Mouse (Mus musculus) MEL (cell line): ENCODE measurements at regions not wholly inside any gene's neighbourhood (a gene's known extent, or its start where the extent isn't known, plus 50 kb on each side); places are given as distances from the start of the nearest gene placed in this dataset.

Source experiments
- DNase-seq: peaks from one replicate; pipeline ENCODE4 v3.0.0; 2011; ENCODE audit warnings: low read depth, low spot score
- H3K27ac ChIP-seq: 2 replicates; pipeline ENCODE4 v1.5.1; 2012; ENCODE audit warnings: low read depth, mild to moderate bottlenecking, control low read depth, low read length, moderate library complexity; ENCODE audit not compliant: control insufficient read depth
- H3K27me3 ChIP-seq, 2 experiments: fragments of 150-350 bp in 1 of 2; sonication (generic) in 1 of 2; 2 replicates each; pipeline ENCODE4 v1.6.1; 2012; ENCODE audit warnings: low read length in 2 of 2, mild to moderate bottlenecking in 2 of 2, improper control_type of control experiment in 1 of 2, moderate library complexity in 1 of 2; ENCODE audit not compliant: insufficient read depth in 2 of 2, control insufficient read depth in 1 of 2
- H3K36me3 ChIP-seq, 2 experiments: 2 replicates each; pipeline ENCODE4 v1.6.1; 2012 to 2014; ENCODE audit warnings: low read length in 2 of 2, improper control_type of control experiment in 1 of 2, inconsistent platforms in 1 of 2, mild to moderate bottlenecking in 1 of 2; ENCODE audit not compliant: insufficient read depth in 2 of 2, control insufficient read depth in 1 of 2
- H3K4me1 ChIP-seq, 2 experiments: fragments of 150-350 bp in 1 of 2; sonication (generic) in 1 of 2; 2 replicates each; pipeline ENCODE4 v1.6.1; 2012; ENCODE audit warnings: low read length in 2 of 2, improper control_type of control experiment in 1 of 2, mild to moderate bottlenecking in 1 of 2; ENCODE audit not compliant: insufficient read depth in 2 of 2, control insufficient read depth in 1 of 2
- H3K4me3 ChIP-seq, 2 experiments: fragments of 150-350 bp in 1 of 2; sonication (generic) in 1 of 2; 2 replicates each; pipeline ENCODE4 v1.5.1; 2012; ENCODE audit warnings: low read depth in 2 of 2, low read length in 2 of 2, mild to moderate bottlenecking in 2 of 2, moderate library complexity in 2 of 2, control low read depth in 1 of 2, improper control_type of control experiment in 1 of 2; ENCODE audit not compliant: control insufficient read depth in 1 of 2, insufficient read depth in 1 of 2
- H3K79me2 ChIP-seq: 2 replicates; pipeline ENCODE4 v1.6.1; 2012; ENCODE audit warnings: mild to moderate bottlenecking, low read length, moderate library complexity; ENCODE audit not compliant: control insufficient read depth, poor library complexity, insufficient read depth
- H3K9ac ChIP-seq: 2 replicates; pipeline ENCODE4 v1.6.1; 2012; ENCODE audit warnings: low read depth, mild to moderate bottlenecking, control low read depth, low read length, moderate library complexity; ENCODE audit not compliant: control insufficient read depth, poor library complexity, severe bottlenecking
- H3K9me3 ChIP-seq: fragments of 150-350 bp; sonication (generic); replicated peaks from 2 replicates; pipeline ENCODE4 v1.6.1; 2012; ENCODE audit warnings: mild to moderate bottlenecking, low read length, improper control_type of control experiment, moderate library complexity; ENCODE audit not compliant: insufficient read depth
- BHLHE40 ChIP-seq: IDR thresholded peaks from 2 replicates; pipeline ENCODE4 v1.6.1; 2012; ENCODE audit warnings: low read depth, mild to moderate bottlenecking, inconsistent platforms, low read length, improper control_type of control experiment, borderline replicate concordance
- CHD1 ChIP-seq: IDR thresholded peaks from 2 replicates; pipeline ENCODE4 v1.6.1; 2012; ENCODE audit warnings: low read depth, mild to moderate bottlenecking, inconsistent platforms, low read length, improper control_type of control experiment
- CHD2 ChIP-seq: IDR thresholded peaks from 2 replicates; pipeline ENCODE4 v1.6.1; 2011; ENCODE audit warnings: low read length, improper control_type of control experiment
- E2F4 ChIP-seq: IDR thresholded peaks from 2 replicates; pipeline ENCODE4 v1.6.1; 2011; ENCODE audit warnings: low read depth, low read length, improper control_type of control experiment, borderline replicate concordance
- ELF1 ChIP-seq: IDR thresholded peaks from 2 replicates; pipeline ENCODE4 v1.6.1; 2014; ENCODE audit warnings: low read depth, mild to moderate bottlenecking, inconsistent platforms, low read length, improper control_type of control experiment, moderate library complexity
- EP300 ChIP-seq, 2 experiments: IDR thresholded peaks; 2 replicates each; pipeline ENCODE4 v1.6.1; 2011; ENCODE audit warnings: improper control_type of control experiment in 2 of 2, low read length in 2 of 2, low read depth in 1 of 2, mild to moderate bottlenecking in 1 of 2
- ETS1 ChIP-seq: IDR thresholded peaks from 2 replicates; pipeline ENCODE4 v1.6.1; 2012; ENCODE audit warnings: low read depth, mild to moderate bottlenecking, inconsistent platforms, low read length, improper control_type of control experiment, moderate library complexity
- GABPA ChIP-seq: IDR thresholded peaks from 2 replicates; pipeline ENCODE4 v1.6.1; 2012; ENCODE audit warnings: low read depth, mild to moderate bottlenecking, inconsistent platforms, low read length, improper control_type of control experiment, moderate library complexity
- GATA1 ChIP-seq: IDR thresholded peaks from 2 replicates; pipeline ENCODE4 v1.6.1; 2011; ENCODE audit warnings: low read depth, low read length, improper control_type of control experiment
- HCFC1 ChIP-seq: IDR thresholded peaks from 2 replicates; pipeline ENCODE4 v1.6.1; 2012; ENCODE audit warnings: low read depth, mild to moderate bottlenecking, inconsistent platforms, low read length, improper control_type of control experiment, moderate library complexity
- JUND ChIP-seq: IDR thresholded peaks from 2 replicates; pipeline ENCODE4 v1.6.1; 2011; ENCODE audit warnings: low read depth, mild to moderate bottlenecking, improper control_type of control experiment, low read length
- MAZ ChIP-seq: IDR thresholded peaks from 2 replicates; pipeline ENCODE4 v1.6.1; 2012; ENCODE audit warnings: low read depth, mild to moderate bottlenecking, inconsistent platforms, low read length, improper control_type of control experiment
- MEF2A ChIP-seq: IDR thresholded peaks from 2 replicates; pipeline ENCODE4 v1.6.1; 2014; ENCODE audit warnings: low read depth, mild to moderate bottlenecking, inconsistent platforms, low read length, improper control_type of control experiment; ENCODE audit not compliant: poor library complexity, insufficient replicate concordance, severe bottlenecking; ENCODE audit errors: extremely low read depth
- MYC ChIP-seq: IDR thresholded peaks from 2 replicates; pipeline ENCODE4 v1.6.1; 2011; ENCODE audit warnings: low read depth, mild to moderate bottlenecking, low read length, improper control_type of control experiment, moderate library complexity
- NELFE ChIP-seq: IDR thresholded peaks from 2 replicates; pipeline ENCODE4 v1.6.1; 2011; ENCODE audit warnings: low read depth, low read length, improper control_type of control experiment
- POLR2AphosphoS5 ChIP-seq: IDR thresholded peaks from 2 replicates; pipeline ENCODE4 v1.6.1; 2012; ENCODE audit warnings: low read depth, borderline replicate concordance, mild to moderate bottlenecking, inconsistent platforms, low read length, moderate library complexity, mixed read lengths
- RCOR1 ChIP-seq: IDR thresholded peaks from 2 replicates; pipeline ENCODE4 v1.6.1; 2012; ENCODE audit warnings: low read depth, mild to moderate bottlenecking, inconsistent platforms, low read length, improper control_type of control experiment
- SIN3A ChIP-seq: IDR thresholded peaks from 2 replicates; pipeline ENCODE4 v1.6.1; 2012; ENCODE audit warnings: low read length, improper control_type of control experiment, inconsistent platforms
- TAL1 ChIP-seq: IDR thresholded peaks from 2 replicates; pipeline ENCODE4 v1.6.1; 2012; ENCODE audit warnings: mild to moderate bottlenecking, inconsistent platforms, low read length, moderate library complexity, mixed read lengths
- TCF12 ChIP-seq: IDR thresholded peaks from 2 replicates; pipeline ENCODE4 v1.6.1; 2014; ENCODE audit warnings: low read depth, mild to moderate bottlenecking, inconsistent platforms, low read length, improper control_type of control experiment, moderate library complexity
- UBTF ChIP-seq: IDR thresholded peaks from 2 replicates; pipeline ENCODE4 v1.6.1; 2012; ENCODE audit warnings: low read depth, mild to moderate bottlenecking, inconsistent platforms, low read length, improper control_type of control experiment, moderate library complexity, borderline replicate concordance; ENCODE audit not compliant: insufficient read depth
- USF2 ChIP-seq, 2 experiments: IDR thresholded peaks; 2 replicates each; pipeline ENCODE4 v1.6.1; 2011 to 2012; ENCODE audit warnings: improper control_type of control experiment in 2 of 2, low read length in 2 of 2, borderline replicate concordance in 1 of 2, inconsistent platforms in 1 of 2, low read depth in 1 of 2, mild to moderate bottlenecking in 1 of 2; ENCODE audit not compliant: insufficient read depth in 1 of 2
- ZC3H11A ChIP-seq: IDR thresholded peaks from 2 replicates; pipeline ENCODE4 v1.6.1; 2012; ENCODE audit warnings: low read depth, mild to moderate bottlenecking, inconsistent platforms, low read length, improper control_type of control experiment
- ZKSCAN1 ChIP-seq: IDR thresholded peaks from 2 replicates; pipeline ENCODE4 v1.6.1; 2012; ENCODE audit warnings: low read depth, mild to moderate bottlenecking, inconsistent platforms, low read length, improper control_type of control experiment, moderate library complexity
- ZMIZ1 ChIP-seq: IDR thresholded peaks from 2 replicates; pipeline ENCODE4 v1.6.1; 2012; ENCODE audit warnings: low read depth, mild to moderate bottlenecking, inconsistent platforms, low read length, improper control_type of control experiment, moderate library complexity
- ZNF384 ChIP-seq: IDR thresholded peaks from 2 replicates; pipeline ENCODE4 v1.6.1; 2012; ENCODE audit warnings: low read depth, mild to moderate bottlenecking, inconsistent platforms, low read length, improper control_type of control experiment

DNA sequence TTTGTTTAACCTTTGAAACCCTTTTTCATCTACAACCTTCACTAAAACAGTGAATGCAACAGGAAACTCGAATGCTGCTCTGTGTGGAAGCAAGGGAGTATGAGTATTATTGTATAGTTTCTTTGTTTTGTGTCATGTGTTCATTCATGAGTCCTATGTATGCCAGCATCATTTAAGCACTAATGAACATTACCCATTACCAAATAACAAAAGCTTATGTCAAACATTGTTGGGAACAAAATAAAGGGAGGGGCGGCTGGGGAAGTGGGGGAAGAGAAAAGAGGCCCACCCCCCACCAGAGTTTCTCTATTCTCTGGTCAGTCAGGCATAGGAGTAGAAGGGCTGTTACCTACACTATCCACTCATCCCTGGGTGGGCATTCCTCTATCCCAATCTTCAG, 642.5 kb downstream of the Actr3 start:
- no peak overlapping the region for H3K4me3 ChIP-seq
- H3K9ac ChIP-seq = no peak overlapping the region
- no peaks in the 10 kb centered on the region for H3K9me3 ChIP-seq
- no peak for DNase-seq
- no peak overlapping the region for H3K27ac ChIP-seq
- no peaks in the 10 kb centered on the region for H3K4me1 ChIP-seq
- no peaks in the 10 kb centered on the region for H3K36me3 ChIP-seq
- TF ChIP-seq ZNF384 (no peak), POLR2AphosphoS5 (no peak), TCF12 (no peak), ZMIZ1 (no peak), ZC3H11A (no peak), MEF2A (no peak), ELF1 (no peak), NELFE (no peak), TAL1 (no peak), ETS1 (no peak), ZKSCAN1 (no peak), MAZ (no peak), EP300 (IDR thresholded peaks at IDR 0.05; ENCODE audit: low read depth in 1 of 2, low read length in 2 of 2) (no peak), UBTF (no peak), BHLHE40 (no peak), E2F4 (no peak), GABPA (no peak), JUND (no peak), USF2 (IDR thresholded peaks at IDR 0.05; ENCODE audit: borderline replicate concordance in 1 of 2, insufficient read depth in 1 of 2, low read depth in 1 of 2, low read length in 2 of 2) (no peak), RCOR1 (no peak)
- TF ChIP-seq, all 39 proteins: peak for 0
- Histone ChIP-seq H3K79me2 (no peaks in the 10 kb centered on the region), H3K27me3 (no peaks in the 10 kb centered on the region)

DNA sequence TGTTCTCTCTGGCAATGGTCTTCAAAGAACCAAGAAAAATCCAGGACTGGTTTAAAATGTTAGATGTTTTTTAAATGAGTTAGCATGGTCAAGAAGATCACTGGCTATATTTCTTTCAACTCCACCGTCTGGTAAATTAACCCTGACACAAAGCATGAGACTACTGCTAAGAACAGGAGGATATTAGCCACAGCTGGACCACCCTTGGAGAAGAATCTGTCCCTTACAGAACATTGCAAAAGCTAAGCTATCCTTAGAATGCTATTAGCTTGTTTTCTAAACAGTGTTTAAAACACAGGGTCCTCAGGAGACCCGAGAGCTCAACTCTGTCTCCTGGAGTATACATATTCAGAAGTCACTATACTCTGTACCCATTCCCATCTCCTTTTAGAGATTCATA, 644.9 kb downstream of the Actr3 start:
- H3K4me3 ChIP-seq = no peak overlapping the region
- no peaks in the 10 kb centered on the region for H3K9me3 ChIP-seq
- no peak for DNase-seq
- H3K9ac ChIP-seq = no peak overlapping the region
- TF ChIP-seq SIN3A (no peak), MYC (no peak), TCF12 (no peak), GATA1 (no peak), HCFC1 (no peak), CHD2 (no peak), ETS1 (no peak), CHD1 (no peak)
- no peaks in the 10 kb centered on the region for H3K4me1 ChIP-seq
- H3K36me3 ChIP-seq = no peaks in the 10 kb centered on the region
- no peaks in the 10 kb centered on the region for H3K79me2 ChIP-seq
- no peak overlapping the region for H3K27ac ChIP-seq
- no peaks in the 10 kb centered on the region for H3K27me3 ChIP-seq
